Mouse (Mus musculus): ENCODE data around the gene Akr1b8.
"Not testable (repeated sequence)": the region's sequence is repeated elsewhere in the genome, so short reads cannot be mapped to it uniquely, and the experiment has no call there.

Akr1b8 gene

GRCm38 (mm10) chr6:34400696-34401095 is 46.8 kb downstream of the Akr1b8 start:
- no peak for DNase-seq (ENCODE audit: low spot score)

- no peak for DNase-seq (ENCODE audit: low spot score)
Observed at GRCm38 (mm10) chr6:34406746-34407145, 52.8 kb downstream of the Akr1b8 start.

GRCm38 (mm10) chr6:34407403-34407802 is 53.5 kb downstream of the Akr1b8 start:
- DNase-seq (ENCODE audit: low spot score): no peak

GRCm38 (mm10) chr6:34412023-34412422 is 58.1 kb downstream of the Akr1b8 start, which contains the start of gene Akr1b7:
Akr1b7 (plus strand) TSS chr6:34412334.
- DNase-seq (ENCODE audit: low spot score): no peak

GRCm38 (mm10) chr6:34412688-34413087 is 58.8 kb downstream of the Akr1b8 start:
- no peak for DNase-seq (ENCODE audit: low spot score)

GRCm38 (mm10) chr6:34413386-34413785 is 59.5 kb downstream of the Akr1b8 start:
- DNase-seq (ENCODE audit: low spot score): not testable (repeated sequence)

GRCm38 (mm10) chr6:34416521-34416920 is 62.6 kb downstream of the Akr1b8 start:
- no peak for DNase-seq (ENCODE audit: low spot score)
